Mouse (Mus musculus): Measurements from ENCODE around the gene Dnttip1. TPM values are rescaled to one million over a fixed set of nuclear protein-coding genes. Genes with fewer than 3 reads are reported as not detected.

Dnttip1 gene
- polyA plus RNA-seq, 1 experiment from 2014 or later = 83.6 TPM

GRCm38 (mm10) chr2:164800252-164801004 is 54.6 kb downstream of the Dnttip1 start:
- H3K4me2 ChIP-seq = no peak overlapping the region
- H3K4me1 ChIP-seq = peaks cover 12% of the 10 kb centered on the region
- H3K27ac ChIP-seq = no peak overlapping the region
- no peaks in the 10 kb centered on the region for H3K27me3 ChIP-seq
- H3K9ac ChIP-seq = no peak overlapping the region
- WGBS = 93% methylated on average over 13 of the region's 13 CpGs
- H3K36me3 ChIP-seq (replicated peaks) = peaks cover 42% of the 10 kb centered on the region
- H3K4me3 ChIP-seq (replicated peaks) = no peak overlapping the region
- no peaks in the 10 kb centered on the region for H3K9me3 ChIP-seq
- no peak for ATAC-seq (ENCODE audit: low FRiP score)

DNA sequence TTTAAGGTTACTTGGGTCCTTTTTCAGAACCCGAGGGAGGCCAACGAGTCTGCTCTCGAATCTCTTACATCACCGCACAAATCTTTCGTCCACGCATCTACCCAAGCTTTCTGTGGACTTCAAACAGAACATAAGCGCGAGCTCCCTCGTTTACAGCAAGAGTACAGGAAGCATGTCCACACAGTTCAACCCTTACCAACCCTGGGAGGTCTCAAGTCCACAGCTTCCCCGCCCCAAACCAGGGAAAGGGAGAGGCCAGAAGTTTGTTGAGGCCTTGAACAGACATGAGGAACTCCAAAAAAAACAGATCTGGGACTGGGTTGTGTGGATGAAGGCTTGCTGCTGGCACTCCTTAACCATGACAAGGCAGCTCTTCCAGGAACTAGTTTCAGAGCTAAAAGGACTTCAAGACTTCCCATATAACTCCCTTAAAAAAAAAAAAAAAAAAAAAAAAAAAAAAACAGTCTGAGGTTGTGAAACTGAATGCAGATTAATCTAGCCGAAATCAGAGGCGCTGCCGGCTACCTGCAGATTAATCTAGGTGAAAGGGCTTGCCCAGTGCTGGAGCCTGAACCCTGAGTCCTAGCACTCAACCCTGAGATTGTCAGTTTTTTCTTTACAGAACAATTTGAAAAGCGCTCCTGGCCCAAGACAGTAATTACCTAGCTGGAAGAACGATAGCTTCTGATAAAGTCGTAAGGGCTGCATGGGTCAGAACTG is 57.6 kb downstream of the Dnttip1 start:
- peaks cover 23% of the 10 kb centered on the region for H3K4me1 ChIP-seq
- peak overlapping the region; percentile 87; the same call in 1 of the 2 replicates for H3K9ac ChIP-seq
- no peak overlapping the region for H3K27ac ChIP-seq
- peaks cover 20% of the 10 kb centered on the region for H3K36me3 ChIP-seq (replicated peaks)
- H3K9me3 ChIP-seq = no peaks in the 10 kb centered on the region
- ATAC-seq (ENCODE audit: low FRiP score) = no peak
- WGBS = 92% methylated on average over 16 of the region's 16 CpGs
- no peaks in the 10 kb centered on the region for H3K27me3 ChIP-seq
- H3K4me2 ChIP-seq = peak overlapping the region; percentile 87
- H3K4me3 ChIP-seq (replicated peaks) = peak overlapping the region; percentile 74

GRCm38 (mm10) chr2:164803921-164804313 is 58.1 kb downstream of the Dnttip1 start:
- Histone ChIP-seq H3K9ac (peak overlapping the region; percentile 87), H3K4me1 (peaks cover 23% of the 10 kb centered on the region), H3K27me3 (no peaks in the 10 kb centered on the region), H3K36me3 (replicated peaks) (peaks cover 17% of the 10 kb centered on the region; the same call in 1 of the 2 replicates), H3K27ac (no peak overlapping the region), H3K4me2 (peak overlapping the region; percentile 87), H3K9me3 (no peaks in the 10 kb centered on the region), H3K4me3 (replicated peaks) (peak overlapping the region; percentile 74)
- WGBS = 74% methylated on average over 1 of the region's 1 CpGs
- ATAC-seq (ENCODE audit: low FRiP score) = no peak

DNA sequence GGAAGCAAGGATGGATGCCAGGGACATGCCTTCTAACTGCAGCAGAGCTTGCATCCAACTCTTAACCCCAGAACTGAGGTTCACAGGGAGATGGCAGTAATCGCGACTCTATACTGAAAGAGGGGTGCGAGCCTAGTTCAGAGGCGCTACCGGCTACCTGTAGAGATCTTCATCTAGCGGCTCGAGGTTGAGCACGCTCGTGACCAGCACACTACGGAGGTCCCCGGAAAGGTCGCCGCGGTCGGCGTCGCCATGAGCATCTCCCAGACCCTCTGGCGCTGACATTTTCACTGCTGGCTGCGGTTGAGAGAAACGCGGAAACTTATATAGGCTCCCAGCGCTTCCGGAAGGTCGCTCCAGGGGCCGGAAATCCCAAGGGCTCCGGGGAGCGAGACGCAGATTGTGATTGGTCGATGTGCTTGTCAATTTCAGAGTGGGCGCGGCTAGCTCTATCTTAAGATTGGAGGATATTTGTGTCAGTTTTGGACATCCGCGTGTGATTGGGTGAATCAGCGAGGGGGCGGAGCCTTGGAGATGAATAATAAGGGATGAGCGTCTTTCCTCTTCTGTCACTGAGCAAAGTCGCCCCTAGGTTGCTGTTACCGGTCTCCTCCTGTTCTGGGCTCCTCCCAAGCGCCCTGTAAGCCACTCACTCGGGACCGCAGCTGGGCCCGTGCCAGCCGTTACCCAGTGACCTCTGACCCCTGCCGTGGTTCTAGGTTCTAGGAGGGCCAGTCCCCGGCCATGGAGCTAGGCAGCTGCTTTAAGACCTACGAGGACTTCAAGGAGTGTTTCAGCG is 58.9 kb downstream of the Dnttip1 start, which contains the start of the genes Acot8 and Zswim3:
TSS of gene Acot8 (minus strand) at position 350 of the 799 bp plus-strand sequence.
TSS of gene Zswim3 (plus strand) at position 566 of the 799 bp plus-strand sequence.
- WGBS = under 1% methylated on average over 47 of the region's 47 CpGs
- H3K27ac ChIP-seq = peak within 1 kb of the TSS; percentile 83
- peak within 1 kb of the TSS; percentile 91 for H3K4me2 ChIP-seq
- H3K9me3 ChIP-seq = no peaks in the 10 kb centered on the region
- peak; percentile 97 for ATAC-seq (ENCODE audit: low FRiP score)
- peaks cover 23% of the 10 kb centered on the region for H3K4me1 ChIP-seq
- peak within 1 kb of the TSS; percentile 74 for H3K4me3 ChIP-seq (replicated peaks)
- no peaks in the 10 kb centered on the region for H3K27me3 ChIP-seq
- peaks cover 9% of the 10 kb centered on the region; the same call in 1 of the 2 replicates for H3K36me3 ChIP-seq (replicated peaks)
- H3K9ac ChIP-seq = peak within 1 kb of the TSS; percentile 87

- Histone ChIP-seq H3K4me1 (peaks cover 23% of the 10 kb centered on the region), H3K9me3 (no peaks in the 10 kb centered on the region), H3K27ac (peak overlapping the region; percentile 83), H3K9ac (peak overlapping the region; percentile 76), H3K36me3 (replicated peaks) (peaks cover 5% of the 10 kb centered on the region; the same call in 1 of the 2 replicates), H3K4me2 (peak overlapping the region; percentile 91), H3K27me3 (no peaks in the 10 kb centered on the region), H3K4me3 (replicated peaks) (peak overlapping the region; percentile 74)
- peak; percentile 72 for ATAC-seq (ENCODE audit: low FRiP score)
- WGBS = under 1% methylated on average over 21 of the region's 21 CpGs
Measured at GRCm38 (mm10) chr2:164805332-164805718, 59.5 kb downstream of the Dnttip1 start.

DNA sequence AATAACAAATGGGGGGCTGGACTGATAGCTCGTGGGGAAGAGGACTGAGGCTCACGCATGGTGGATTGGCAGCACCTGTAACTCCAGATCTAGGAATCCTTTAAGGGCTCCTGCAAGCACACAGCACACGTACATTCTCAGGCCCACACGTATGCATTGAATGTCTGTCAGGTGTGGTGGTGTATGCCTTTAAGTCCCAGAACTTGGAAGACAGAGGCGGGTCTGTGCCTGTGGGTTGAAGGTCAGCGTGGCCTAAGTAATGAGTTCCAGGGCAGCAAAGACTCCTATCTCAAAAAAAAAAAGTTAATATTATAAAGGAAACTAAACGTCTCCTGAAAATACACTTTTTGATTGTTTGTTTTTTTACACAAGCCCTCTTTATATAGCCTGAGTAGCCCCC is 60.8 kb downstream of the Dnttip1 start:
- H3K9ac ChIP-seq = no peak overlapping the region
- 85% methylated on average over 7 of the region's 7 CpGs for WGBS
- no peak overlapping the region for H3K27ac ChIP-seq
- no peak overlapping the region for H3K4me2 ChIP-seq
- no peaks in the 10 kb centered on the region for H3K27me3 ChIP-seq
- no peak overlapping the region for H3K4me3 ChIP-seq (replicated peaks)
- no peaks in the 10 kb centered on the region for H3K9me3 ChIP-seq
- H3K36me3 ChIP-seq (replicated peaks) = no peaks in the 10 kb centered on the region; the same call in 1 of the 2 replicates
- peaks cover 23% of the 10 kb centered on the region for H3K4me1 ChIP-seq
- ATAC-seq (ENCODE audit: low FRiP score) = no peak

GRCm38 (mm10) chr2:164813557-164813956 is 67.8 kb downstream of the Dnttip1 start:
- Histone ChIP-seq H3K36me3 (replicated peaks) (no peaks in the 10 kb centered on the region; the same call in 1 of the 2 replicates), H3K9ac (no peak overlapping the region), H3K27ac (no peak overlapping the region), H3K27me3 (no peaks in the 10 kb centered on the region), H3K9me3 (no peaks in the 10 kb centered on the region), H3K4me1 (no peaks in the 10 kb centered on the region; the same call in 1 of the 2 replicates), H3K4me3 (replicated peaks) (no peak overlapping the region), H3K4me2 (no peak overlapping the region)
- ATAC-seq (ENCODE audit: low FRiP score) = no peak
- 66% methylated on average over 2 of the region's 2 CpGs for WGBS

GRCm38 (mm10) chr2:164815348-164815747 is 69.6 kb downstream of the Dnttip1 start:
- Histone ChIP-seq H3K4me1 (no peaks in the 10 kb centered on the region; the same call in 1 of the 2 replicates), H3K9ac (no peak overlapping the region), H3K4me2 (no peak overlapping the region), H3K4me3 (replicated peaks) (no peak overlapping the region), H3K9me3 (no peaks in the 10 kb centered on the region), H3K36me3 (replicated peaks) (peaks cover 5% of the 10 kb centered on the region; the same call in 1 of the 2 replicates), H3K27me3 (no peaks in the 10 kb centered on the region), H3K27ac (no peak overlapping the region)
- no peak for ATAC-seq (ENCODE audit: low FRiP score)
- WGBS = 89% methylated on average over 5 of the region's 5 CpGs

- peaks cover 9% of the 10 kb centered on the region for H3K36me3 ChIP-seq (replicated peaks)
- no peaks in the 10 kb centered on the region for H3K9me3 ChIP-seq
- WGBS = 89% methylated on average over 8 of the region's 8 CpGs
- no peaks in the 10 kb centered on the region for H3K27me3 ChIP-seq
- H3K27ac ChIP-seq = no peak overlapping the region
- no peak for ATAC-seq (ENCODE audit: low FRiP score)
- no peaks in the 10 kb centered on the region; the same call in 1 of the 2 replicates for H3K4me1 ChIP-seq
- H3K4me2 ChIP-seq = no peak overlapping the region
- H3K9ac ChIP-seq = no peak overlapping the region
- H3K4me3 ChIP-seq (replicated peaks) = no peak overlapping the region
Measured at GRCm38 (mm10) chr2:164815821-164816220, 70.0 kb downstream of the Dnttip1 start.

DNA sequence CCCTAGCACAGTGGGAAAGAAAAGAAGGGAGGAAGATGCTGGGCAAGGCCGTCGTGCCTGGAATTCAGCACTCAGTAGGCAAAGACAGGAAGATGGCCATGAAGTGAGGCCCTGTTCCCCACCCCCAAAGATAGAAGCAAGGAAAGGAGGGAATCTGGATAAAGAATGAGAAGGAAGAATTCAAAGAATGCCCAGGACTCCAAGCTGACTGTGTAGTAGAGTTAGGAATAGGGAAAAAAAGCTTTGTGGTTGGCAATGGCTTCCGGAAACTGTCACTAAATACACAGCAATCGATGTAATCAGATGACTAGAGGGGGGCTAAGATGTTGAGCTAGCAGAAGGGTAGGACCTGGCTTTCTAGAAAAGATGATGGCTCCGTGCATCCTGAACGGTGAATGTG is 71.4 kb downstream of the Dnttip1 start:
- Histone ChIP-seq H3K36me3 (replicated peaks) (peaks cover 16% of the 10 kb centered on the region), H3K4me2 (no peak overlapping the region), H3K27ac (0 out of 2 replicates have a peak overlapping the region, but pooled peaks have one; percentile 31), H3K4me3 (replicated peaks) (no peak overlapping the region), H3K27me3 (no peaks in the 10 kb centered on the region), H3K4me1 (peaks cover 2% of the 10 kb centered on the region; the same call in 1 of the 2 replicates), H3K9ac (no peak overlapping the region), H3K9me3 (no peaks in the 10 kb centered on the region)
- no peak for ATAC-seq (ENCODE audit: low FRiP score)
- WGBS = 94% methylated on average over 6 of the region's 6 CpGs

DNA sequence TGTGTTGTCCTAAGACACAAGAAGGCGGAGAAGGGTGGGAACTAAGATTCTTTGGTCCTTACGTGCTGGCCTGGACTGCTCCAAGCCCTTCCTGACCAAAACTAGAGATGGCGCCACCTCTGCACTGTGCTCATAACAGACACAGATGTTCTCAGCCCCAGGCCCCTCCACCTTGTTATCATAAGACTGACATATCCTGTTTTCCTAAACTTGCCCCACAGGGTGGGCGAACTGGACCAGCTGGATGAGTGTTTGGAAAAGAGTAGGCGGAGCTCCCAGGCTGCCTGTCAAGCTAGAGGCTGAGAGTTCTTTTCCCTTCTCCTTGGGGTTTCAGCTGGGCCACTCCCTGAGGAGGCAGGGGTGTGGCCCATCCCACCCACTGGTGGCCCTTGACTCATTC is 71.9 kb downstream of the Dnttip1 start:
- Histone ChIP-seq H3K27me3 (no peaks in the 10 kb centered on the region), H3K4me2 (no peak overlapping the region)

More for the DNA sequence above, 71.9 kb downstream of the Dnttip1 start:
- Histone ChIP-seq H3K9ac (no peak overlapping the region), H3K4me1 (peaks cover 6% of the 10 kb centered on the region; the same call in 1 of the 2 replicates), H3K9me3 (no peaks in the 10 kb centered on the region), H3K36me3 (replicated peaks) (peaks cover 16% of the 10 kb centered on the region), H3K27ac (0 out of 2 replicates have a peak overlapping the region, but pooled peaks have one; percentile 31), H3K4me3 (replicated peaks) (no peak overlapping the region)
- ATAC-seq (ENCODE audit: low FRiP score) = no peak
- 75% methylated on average over 5 of the region's 5 CpGs for WGBS
